Mouse (Mus musculus) kidney, embryonic 15.5 days (tissue): ENCODE results near the gene Arhgef39. TPM values are rescaled to one million over a fixed set of nuclear protein-coding genes. Genes with fewer than 3 reads are reported as not detected.

Experiments
- polyA plus RNA-seq: library from polyadenylated mRNA; unstranded; fragments of >200 nt; fragmentation: Nextera tagmentation; extraction: Ambion mirVana; gene quantifications from 2 replicates; pipeline ENCODE4 v1.2.1, GENCODE M21; 2015

Arhgef39 gene
- polyA plus RNA-seq, 1 experiment from 2014 or later: 45.3 TPM

Other genes starting within 250 kb of the Arhgef39 start
- 0.27 and 0.50 TPM in 2 replicates for gene Atp8b5, start 232.5 kb downstream of the Arhgef39 start, polyA plus RNA-seq
- 11.7 and 14.1 TPM in 2 replicates for gene Rusc2, start 117.7 kb downstream of the Arhgef39 start, polyA plus RNA-seq
- 0.27 and 0.44 TPM in 2 replicates for gene Fam166b, start 70.6 kb downstream of the Arhgef39 start, polyA plus RNA-seq
- 5.9 and 7.4 TPM in 2 replicates for gene Tesk1, start 57.8 kb downstream of the Arhgef39 start, polyA plus RNA-seq
- gene Cd72, start 45.1 kb downstream of the Arhgef39 start, polyA plus RNA-seq: 3.0 and 4.3 TPM in 2 replicates
- gene Sit1, start 16.0 kb downstream of the Arhgef39 start, polyA plus RNA-seq: not detected in 2 replicates
- gene Ccdc107, start 6.8 kb downstream of the Arhgef39 start, polyA plus RNA-seq: 69.5 and 72.2 TPM in 2 replicates
- 1.7 and 2.1 TPM in 2 replicates for gene Car9, start 7.3 kb upstream of the Arhgef39 start, polyA plus RNA-seq
- gene Tpm2, start 24.1 kb upstream of the Arhgef39 start, polyA plus RNA-seq: 248 and 303 TPM in 2 replicates
- 61.6 and 66.4 TPM in 2 replicates for gene Creb3, start 62.6 kb upstream of the Arhgef39 start, polyA plus RNA-seq
- gene Tln1, start 63.0 kb upstream of the Arhgef39 start, polyA plus RNA-seq: 71.8 and 81.0 TPM in 2 replicates
- 29.3 and 30.7 TPM in 2 replicates for gene Rgp1, start 79.0 kb upstream of the Arhgef39 start, polyA plus RNA-seq
- gene Gba2, start 79.2 kb upstream of the Arhgef39 start, polyA plus RNA-seq: 20.4 and 22.7 TPM in 2 replicates
- 1.3 and 2.6 TPM in 2 replicates for gene Msmp, start 84.8 kb upstream of the Arhgef39 start, polyA plus RNA-seq
- gene Npr2, start 132.2 kb upstream of the Arhgef39 start, polyA plus RNA-seq: 8.0 and 10.2 TPM in 2 replicates
- 1.4 and 1.7 TPM in 2 replicates for gene Spag8, start 153.9 kb upstream of the Arhgef39 start, polyA plus RNA-seq
- gene Hint2, start 156.8 kb upstream of the Arhgef39 start, polyA plus RNA-seq: 115 and 129 TPM in 2 replicates
- gene Tmem8b, start 169.3 kb upstream of the Arhgef39 start, polyA plus RNA-seq: 2.7 and 3.6 TPM in 2 replicates
- gene Fam221b, start 169.4 kb upstream of the Arhgef39 start, polyA plus RNA-seq: 2.7 and 3.3 TPM in 2 replicates
- not detected in 2 replicates for gene Olfr70, start 201.1 kb upstream of the Arhgef39 start, polyA plus RNA-seq
- gene Olfr71, start 210.6 kb upstream of the Arhgef39 start, polyA plus RNA-seq: not detected in 2 replicates
- 0.77 and 1.0 TPM in 2 replicates for gene Hrct1, start 227.5 kb upstream of the Arhgef39 start, polyA plus RNA-seq
- 0.12 and 0.19 TPM in 2 replicates for gene Spaar, start 230.3 kb upstream of the Arhgef39 start, polyA plus RNA-seq